Mouse (Mus musculus) E14TG2a.4 (cell line): ENCODE data around the gene Gm20388.

ENCODE experiments used
- CTCF ChIP-seq: conservative IDR thresholded peaks from 2 replicates; pipeline ENCODE4 v1.5.1; 2014; ENCODE audit warnings: low read length
- NANOG ChIP-seq: IDR thresholded peaks from 2 replicates; pipeline ENCODE4 v1.6.1; 2014; ENCODE audit warnings: borderline replicate concordance, low read length, mixed read lengths
- POU5F1 ChIP-seq: IDR thresholded peaks from 2 replicates; pipeline ENCODE4 v1.6.1; 2014; ENCODE audit warnings: low read length, borderline replicate concordance

GRCm38 (mm10) chr8:124271518-124271917, 4360.9 kb downstream of the Gm20388 start:
- TF ChIP-seq CTCF (no peak), POU5F1 (no peak), NANOG (no peak)
